Mouse (Mus musculus): ENCODE results near the gene Rab5c.

The Rab5c gene

GRCm38 (mm10) chr11:100738066-100738604 lies at the start of gene Rab5c:
Gene Rab5c, minus strand, starts transcription at chr11:100738215.
- DNase-seq, result peak; percentile 98 to 99

GRCm38 (mm10) chr11:100785774-100786173 lies 47.8 kb upstream of the Rab5c start:
- no peak for DNase-seq

- DNase-seq, result no peak
Measured at GRCm38 (mm10) chr11:100784286-100784685, 46.3 kb upstream of the Rab5c start.

GRCm38 (mm10) chr11:100782568-100782967 lies 44.6 kb upstream of the Rab5c start:
- peak in 1 of 2 experiments; percentile 28 for DNase-seq

GRCm38 (mm10) chr11:100781763-100782475 lies 43.9 kb upstream of the Rab5c start:
- no peak for DNase-seq

GRCm38 (mm10) chr11:100780247-100780646 lies 42.2 kb upstream of the Rab5c start:
- DNase-seq, result no peak

GRCm38 (mm10) chr11:100778069-100778468 lies 40.1 kb upstream of the Rab5c start:
- DNase-seq, result no peak

- DNase-seq, result no peak
Measured at GRCm38 (mm10) chr11:100775921-100776320, 37.9 kb upstream of the Rab5c start.

GRCm38 (mm10) chr11:100774261-100774660 lies 36.2 kb upstream of the Rab5c start:
- DNase-seq, result no peak

GRCm38 (mm10) chr11:100770646-100771408 lies 32.8 kb upstream of the Rab5c start, which contains the start of gene Ghdc:
Gene Ghdc, minus strand, starts transcription at chr11:100770957.
- peak; percentile 88 to 91 for DNase-seq

GRCm38 (mm10) chr11:100769980-100770379 lies 32.0 kb upstream of the Rab5c start:
- DNase-seq, result peak in 1 of 2 experiments; percentile 9

GRCm38 (mm10) chr11:100767871-100768270 lies 29.9 kb upstream of the Rab5c start:
- no peak for DNase-seq

- no peak for DNase-seq
Measured at GRCm38 (mm10) chr11:100766726-100767125, 28.7 kb upstream of the Rab5c start.

GRCm38 (mm10) chr11:100762831-100763230 lies 24.8 kb upstream of the Rab5c start, which contains the start of gene Hcrt:
Gene Hcrt, minus strand, starts transcription at chr11:100762931.
- no peak for DNase-seq

- DNase-seq, result peak; percentile 91 to 93
Measured at GRCm38 (mm10) chr11:100761547-100762045, 23.6 kb upstream of the Rab5c start.

- DNase-seq, result peak; percentile 50 to 65
Measured at GRCm38 (mm10) chr11:100759611-100760233, 21.7 kb upstream of the Rab5c start, which contains the start of gene Kcnh4. Gene Kcnh4, minus strand, starts transcription at chr11:100759942.

- peak; percentile 84 to 86 for DNase-seq
Measured at GRCm38 (mm10) chr11:100758707-100759610, 20.9 kb upstream of the Rab5c start.

- DNase-seq, result no peak
Measured at GRCm38 (mm10) chr11:100757566-100757965, 19.6 kb upstream of the Rab5c start.

GRCm38 (mm10) chr11:100756476-100756875 lies 18.5 kb upstream of the Rab5c start:
- no peak for DNase-seq

- DNase-seq, result no peak
Measured at GRCm38 (mm10) chr11:100754693-100755057, 16.7 kb upstream of the Rab5c start.

- no peak for DNase-seq
Measured at GRCm38 (mm10) chr11:100754021-100754692, 16.1 kb upstream of the Rab5c start.
